Mouse (Mus musculus): ENCODE measurements at regions not wholly inside any gene's neighbourhood (a gene's known extent, or its start where the extent isn't known, plus 50 kb on each side); places are given as distances from the start of the nearest gene placed in this dataset.
"Not testable (repeated sequence)": the region's sequence is repeated elsewhere in the genome, so short reads cannot be mapped to it uniquely, and the experiment has no call there.

- H3K27ac ChIP-seq, result no peak overlapping the region
- no peak overlapping the region for H3K9ac ChIP-seq
- no peaks in the 10 kb centered on the region for H3K36me3 ChIP-seq (replicated peaks)
- ATAC-seq (replicated peaks), result no peak
- no peaks in the 10 kb centered on the region for H3K9me3 ChIP-seq
- H3K4me1 ChIP-seq, result no peaks in the 10 kb centered on the region
- H3K27me3 ChIP-seq (replicated peaks), result no peaks in the 10 kb centered on the region
- no peak overlapping the region for H3K4me3 ChIP-seq
- WGBS, result 73% methylated on average over 3 of the region's 3 CpGs
- no peak overlapping the region for H3K4me2 ChIP-seq
These were observed 144.2 kb downstream of the Nuak1 start for GRCm38 (mm10) chr10:84296168-84296567.

- H3K4me1 ChIP-seq, result no peaks in the 10 kb centered on the region
- no peak overlapping the region for H3K9ac ChIP-seq
- H3K9me3 ChIP-seq, result no peaks in the 10 kb centered on the region
- 67% methylated on average over 2 of the region's 2 CpGs for WGBS
- no peaks in the 10 kb centered on the region for H3K27me3 ChIP-seq (replicated peaks)
- H3K36me3 ChIP-seq (replicated peaks), result no peaks in the 10 kb centered on the region
- ATAC-seq (replicated peaks), result no peak
- no peak overlapping the region for H3K4me3 ChIP-seq
- H3K27ac ChIP-seq, result no peak overlapping the region
- no peak overlapping the region for H3K4me2 ChIP-seq
These were observed 138.8 kb downstream of the Nuak1 start for GRCm38 (mm10) chr10:84301561-84301960.

GRCm38 (mm10) chr10:84302821-84303520 is 137.4 kb downstream of the Nuak1 start:
- no peaks in the 10 kb centered on the region for H3K36me3 ChIP-seq (replicated peaks)
- H3K4me3 ChIP-seq, result no peak overlapping the region
- no peaks in the 10 kb centered on the region for H3K27me3 ChIP-seq (replicated peaks)
- H3K9ac ChIP-seq, result no peak overlapping the region
- ATAC-seq (replicated peaks), result no peak
- H3K4me2 ChIP-seq, result no peak overlapping the region
- H3K27ac ChIP-seq, result no peak overlapping the region
- H3K4me1 ChIP-seq, result no peaks in the 10 kb centered on the region
- H3K9me3 ChIP-seq, result no peaks in the 10 kb centered on the region
- 79% methylated on average over 7 of the region's 7 CpGs for WGBS

GRCm38 (mm10) chr10:84308746-84309145 is 131.7 kb downstream of the Nuak1 start:
- H3K27ac ChIP-seq; H3K36me3 ChIP-seq (replicated peaks); H3K4me2 ChIP-seq; H3K9ac ChIP-seq; ATAC-seq (replicated peaks); H3K4me3 ChIP-seq; H3K4me1 ChIP-seq; H3K9me3 ChIP-seq; H3K27me3 ChIP-seq (replicated peaks): not testable (repeated sequence)
- WGBS, result 93% methylated on average over 17 of the region's 17 CpGs

- Histone ChIP-seq H3K4me3 (no peak overlapping the region), H3K9me3 (no peaks in the 10 kb centered on the region)
- 94% methylated on average over 5 of the region's 5 CpGs for WGBS
These were observed 129.7 kb downstream of the Nuak1 start for GRCm38 (mm10) chr10:84310653-84311052.

GRCm38 (mm10) chr10:84312656-84313055 is 127.7 kb downstream of the Nuak1 start:
- Histone ChIP-seq H3K36me3 (replicated peaks) (no peaks in the 10 kb centered on the region), H3K27ac (no peak overlapping the region), H3K9me3 (no peaks in the 10 kb centered on the region), H3K4me3 (no peak overlapping the region), H3K4me2 (no peak overlapping the region), H3K9ac (no peak overlapping the region), H3K27me3 (replicated peaks) (no peaks in the 10 kb centered on the region), H3K4me1 (no peaks in the 10 kb centered on the region)
- WGBS, result 46% methylated on average over 7 of the region's 7 CpGs
- ATAC-seq (replicated peaks), result no peak

More at GRCm38 (mm10) chr10:84310653-84311052, 129.7 kb downstream of the Nuak1 start:
- Histone ChIP-seq H3K9ac (no peak overlapping the region), H3K4me1 (no peaks in the 10 kb centered on the region), H3K4me2 (no peak overlapping the region), H3K27me3 (replicated peaks) (no peaks in the 10 kb centered on the region), H3K27ac (no peak overlapping the region), H3K36me3 (replicated peaks) (no peaks in the 10 kb centered on the region)
- ATAC-seq (replicated peaks), result no peak

- no peaks in the 10 kb centered on the region for H3K27me3 ChIP-seq (replicated peaks)
- ATAC-seq (replicated peaks), result no peak
- H3K4me3 ChIP-seq, result no peak overlapping the region
- H3K9me3 ChIP-seq, result no peaks in the 10 kb centered on the region
- no peak overlapping the region for H3K27ac ChIP-seq
- no peak overlapping the region for H3K9ac ChIP-seq
- no peak overlapping the region for H3K4me2 ChIP-seq
- no peaks in the 10 kb centered on the region for H3K36me3 ChIP-seq (replicated peaks)
- H3K4me1 ChIP-seq, result no peaks in the 10 kb centered on the region
- 100% methylated on average over 1 of the region's 1 CpGs for WGBS
These were observed 123.5 kb downstream of the Nuak1 start for GRCm38 (mm10) chr10:84316857-84317256.

GRCm38 (mm10) chr10:84317960-84318359 is 122.4 kb downstream of the Nuak1 start:
- WGBS, result 40% methylated on average over 5 of the region's 5 CpGs
- Histone ChIP-seq H3K36me3 (replicated peaks) (no peaks in the 10 kb centered on the region), H3K4me3 (no peak overlapping the region), H3K4me1 (no peaks in the 10 kb centered on the region), H3K9ac (no peak overlapping the region), H3K4me2 (no peak overlapping the region), H3K27ac (no peak overlapping the region), H3K27me3 (replicated peaks) (no peaks in the 10 kb centered on the region), H3K9me3 (no peaks in the 10 kb centered on the region)
- no peak for ATAC-seq (replicated peaks)

Data from midbrain, embryonic 15.5 days (tissue).